Mouse (Mus musculus) macrophage (primary cell): ENCODE results near the gene Elf1. TPM values are rescaled to one million over a fixed set of nuclear protein-coding genes. Genes with fewer than 3 reads are reported as not detected.

Source experiments
- H3K27ac ChIP-seq: fragments of 350-480 bp; formaldehyde crosslinking; 2 replicates; pipeline ENCODE4 v1.9.0; 2021
- H3K36me3 ChIP-seq: fragments of 350-480 bp; formaldehyde crosslinking; 2 replicates; pipeline ENCODE4 v1.9.0; 2021; ENCODE audit errors: inconsistent target
- H3K4me3 ChIP-seq: fragments of 350-480 bp; formaldehyde crosslinking; 2 replicates; pipeline ENCODE4 v1.9.0; 2021; ENCODE audit errors: inconsistent target
- H3K79me2 ChIP-seq: fragments of 350-480 bp; formaldehyde crosslinking; 2 replicates; pipeline ENCODE4 v1.9.0; 2021; ENCODE audit errors: inconsistent target
- WGBS: methylation state at CpG from one replicate; pipeline ENCODE4 v1.1.7; 2026; ENCODE audit warnings: inconsistent platforms; ENCODE audit not compliant: missing documents; 5-methylcytosine and 5-hydroxymethylcytosine counted together
- polyA plus RNA-seq: library from polyadenylated mRNA; stranded (reverse); fragments of 250-400 nt; gene quantifications from 3 replicates; pipeline ENCODE4 v1.2.4, GENCODE M21; 2018; ENCODE audit warnings: inconsistent platforms

Elf1 gene
- polyA plus RNA-seq, 1 experiment from 2014 or later: 64.9 TPM

DNA sequence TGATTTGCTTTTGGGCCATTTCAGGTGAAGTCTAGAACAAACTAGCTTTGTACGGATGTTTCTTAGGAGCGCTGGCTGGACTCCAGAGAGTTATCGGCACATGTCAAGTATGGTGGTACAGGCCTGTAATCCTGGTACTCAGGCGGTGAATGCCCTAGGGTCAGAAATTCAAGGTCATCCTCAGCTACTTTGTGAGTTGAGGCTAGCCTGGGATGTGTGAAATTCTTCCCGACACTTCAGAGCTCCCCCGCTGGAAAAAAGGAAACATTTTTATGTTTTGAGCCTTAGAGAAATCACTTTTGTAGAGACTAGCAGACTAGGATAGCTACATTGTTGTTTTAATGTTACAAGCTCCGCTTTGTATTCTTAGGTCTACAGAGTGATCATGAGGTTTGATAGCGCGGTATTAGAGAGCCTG, 107.5 kb downstream of the Elf1 start:
- H3K79me2 ChIP-seq: peaks cover 57% of the 10 kb centered on the region
- no peak overlapping the region for H3K27ac ChIP-seq
- peak overlapping the region; percentile 98 for H3K4me3 ChIP-seq
- 96% methylated on average over 9 of the region's 9 CpGs for WGBS
- H3K36me3 ChIP-seq: no peaks in the 10 kb centered on the region

DNA sequence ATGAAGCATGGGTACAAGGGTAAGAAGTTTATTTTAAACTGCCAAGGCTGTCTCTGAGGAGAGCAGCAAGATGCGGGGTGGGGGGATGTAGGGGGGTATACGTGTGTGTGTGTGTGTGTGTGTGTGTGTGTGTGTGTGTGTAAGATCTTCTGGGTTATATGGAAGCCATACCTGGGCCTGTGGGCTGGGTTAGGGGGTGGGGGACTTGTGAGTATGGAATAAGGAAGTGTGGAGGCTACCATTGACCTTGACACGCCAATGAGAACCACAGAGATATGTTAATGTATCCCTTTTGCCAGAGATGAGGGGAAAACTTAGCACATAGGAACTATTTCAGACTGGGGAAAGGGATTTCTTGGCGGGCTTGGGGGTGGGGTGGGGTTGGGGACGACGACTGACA, 108.4 kb downstream of the Elf1 start:
- WGBS: 90% methylated on average over 5 of the region's 6 CpGs
- no peak overlapping the region for H3K27ac ChIP-seq
- H3K36me3 ChIP-seq: no peaks in the 10 kb centered on the region
- H3K4me3 ChIP-seq: no peak overlapping the region
- peaks cover 66% of the 10 kb centered on the region for H3K79me2 ChIP-seq

DNA sequence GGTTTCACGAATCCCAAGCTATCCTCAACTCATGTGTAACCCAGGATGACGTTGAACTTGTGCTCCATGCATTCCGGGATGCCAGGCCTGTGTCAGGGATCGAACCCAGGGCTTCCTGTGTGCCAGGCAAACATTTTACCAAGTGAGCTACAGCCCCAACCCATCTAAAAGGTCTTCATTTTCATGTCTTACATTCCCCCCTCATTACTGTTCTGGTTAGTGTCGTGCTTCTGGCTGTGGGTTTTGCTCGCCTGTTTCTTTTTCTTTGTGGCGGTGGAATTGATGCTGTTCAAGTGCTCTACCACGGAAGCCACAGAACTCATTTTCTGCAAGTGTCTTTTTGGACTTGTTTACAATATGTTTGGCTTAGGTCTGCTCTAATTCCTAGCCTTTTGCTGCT, 109.9 kb downstream of the Elf1 start:
- Histone ChIP-seq H3K79me2 (peaks cover 72% of the 10 kb centered on the region), H3K27ac (no peak overlapping the region), H3K36me3 (peaks cover 11% of the 10 kb centered on the region; the same call in 1 of the 2 replicates), H3K4me3 (no peak overlapping the region)
- WGBS: 95% methylated on average over 8 of the region's 8 CpGs

DNA sequence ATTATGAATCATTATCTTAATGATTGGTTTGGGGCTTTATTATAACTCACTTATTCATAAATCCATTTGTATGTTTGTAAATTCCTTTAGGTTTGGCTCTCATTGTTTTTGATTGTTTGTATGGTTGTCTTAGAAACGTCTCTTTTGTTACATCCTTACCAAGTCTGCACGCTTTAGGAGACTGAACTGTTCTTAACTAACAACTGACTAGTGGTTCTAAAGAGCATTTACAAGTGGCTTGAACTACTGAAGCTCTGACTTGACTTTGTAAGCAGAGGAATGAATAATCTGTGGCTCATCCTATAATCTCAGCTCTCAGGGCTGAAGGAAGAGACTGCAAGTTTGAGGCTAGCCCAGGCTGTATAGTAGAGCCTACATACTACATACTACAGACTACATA, 110.6 kb downstream of the Elf1 start:
- H3K27ac ChIP-seq: no peak overlapping the region
- H3K4me3 ChIP-seq: no peak overlapping the region
- peaks cover 72% of the 10 kb centered on the region for H3K79me2 ChIP-seq
- H3K36me3 ChIP-seq: peaks cover 18% of the 10 kb centered on the region
- WGBS: 93% methylated on average over 2 of the region's 2 CpGs

DNA sequence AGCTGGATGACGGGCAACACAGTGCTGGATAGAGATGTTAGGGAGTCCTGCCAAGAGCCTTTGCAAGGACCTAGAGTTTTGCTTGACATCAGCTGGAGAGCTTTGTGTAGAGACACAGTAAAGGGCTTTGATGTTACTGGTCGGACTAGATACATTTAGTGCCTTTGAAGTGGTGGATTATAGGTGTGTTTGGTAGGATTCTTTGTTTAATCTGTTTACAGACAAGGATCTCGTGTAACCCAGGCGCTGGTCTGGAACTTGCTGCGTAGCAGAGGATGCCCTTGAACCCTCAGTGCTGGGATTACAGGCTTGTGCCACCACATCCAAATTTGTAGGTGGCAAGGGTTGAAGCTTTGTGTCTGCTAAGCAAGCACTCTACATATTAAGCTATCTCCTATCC, 113.1 kb downstream of the Elf1 start:
- Histone ChIP-seq H3K79me2 (peaks cover 57% of the 10 kb centered on the region), H3K4me3 (no peak overlapping the region), H3K27ac (no peak overlapping the region), H3K36me3 (peaks cover 39% of the 10 kb centered on the region)
- 94% methylated on average over 5 of the region's 5 CpGs for WGBS

DNA sequence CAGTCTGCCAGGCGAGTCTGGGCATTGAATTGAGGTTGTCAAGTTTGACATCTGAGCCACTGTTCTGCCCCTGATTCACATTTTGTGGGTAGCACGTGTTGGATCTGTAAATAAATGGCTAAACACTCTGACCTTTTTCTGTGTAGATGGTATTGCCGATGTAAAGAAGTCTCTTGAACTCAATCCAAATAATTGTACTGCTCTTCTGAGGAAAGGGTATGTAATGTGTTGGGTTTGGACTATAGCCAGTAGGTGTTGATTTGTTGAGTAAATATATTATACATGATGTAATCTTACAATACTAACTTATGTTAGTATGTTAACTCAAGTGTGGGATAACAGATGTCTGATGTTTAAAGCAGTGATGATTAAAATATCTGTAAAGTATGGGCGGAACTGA, 115.6 kb downstream of the Elf1 start:
- WGBS: 94% methylated on average over 4 of the region's 4 CpGs
- Histone ChIP-seq H3K27ac (no peak overlapping the region), H3K4me3 (no peak overlapping the region), H3K36me3 (peaks cover 64% of the 10 kb centered on the region), H3K79me2 (peaks cover 32% of the 10 kb centered on the region)

DNA sequence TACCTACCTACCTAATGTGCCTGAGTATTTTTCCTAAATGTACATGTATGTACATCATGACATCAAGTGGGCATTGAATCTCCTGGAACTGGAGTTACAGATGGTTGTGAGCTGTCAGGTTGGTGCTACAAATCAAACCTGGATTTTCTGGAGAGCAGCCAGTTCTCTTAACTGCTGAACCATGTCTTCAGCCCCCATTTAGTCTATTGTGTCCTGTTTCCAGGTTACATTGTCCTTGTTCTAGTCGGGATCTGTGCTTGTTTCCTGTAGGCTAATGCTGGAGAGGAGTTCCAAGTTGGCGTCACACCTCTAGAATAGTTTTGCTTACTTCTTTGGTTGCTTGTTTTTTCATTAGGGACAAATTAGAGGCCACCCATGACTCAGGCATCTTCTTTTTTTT, 124.9 kb downstream of the Elf1 start:
- Histone ChIP-seq H3K36me3 (peaks cover 70% of the 10 kb centered on the region), H3K4me3 (no peak overlapping the region), H3K27ac (no peak overlapping the region), H3K79me2 (no peaks in the 10 kb centered on the region)
- 100% methylated on average over 2 of the region's 2 CpGs for WGBS

DNA sequence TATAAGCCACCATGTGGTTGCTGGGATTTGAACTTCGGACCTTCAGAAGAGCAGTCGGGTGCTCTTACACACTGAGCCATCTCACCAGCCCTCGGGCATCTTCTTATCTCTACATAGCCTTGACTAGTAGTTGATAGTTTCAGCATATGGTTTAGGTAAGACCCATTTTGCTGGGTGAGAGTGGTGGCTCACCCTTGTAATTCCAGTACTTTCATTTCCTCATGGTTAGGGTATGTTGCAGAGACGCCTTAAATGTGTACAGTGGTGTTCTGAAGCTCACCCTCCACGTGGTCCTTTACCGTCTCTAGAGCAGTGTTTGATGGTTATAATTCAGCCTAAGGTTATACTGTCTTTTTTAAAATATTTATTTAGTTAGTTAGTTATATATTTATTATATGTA, 125.4 kb downstream of the Elf1 start:
- peaks cover 70% of the 10 kb centered on the region for H3K36me3 ChIP-seq
- no peak overlapping the region for H3K27ac ChIP-seq
- WGBS: 84% methylated on average over 4 of the region's 6 CpGs

DNA sequence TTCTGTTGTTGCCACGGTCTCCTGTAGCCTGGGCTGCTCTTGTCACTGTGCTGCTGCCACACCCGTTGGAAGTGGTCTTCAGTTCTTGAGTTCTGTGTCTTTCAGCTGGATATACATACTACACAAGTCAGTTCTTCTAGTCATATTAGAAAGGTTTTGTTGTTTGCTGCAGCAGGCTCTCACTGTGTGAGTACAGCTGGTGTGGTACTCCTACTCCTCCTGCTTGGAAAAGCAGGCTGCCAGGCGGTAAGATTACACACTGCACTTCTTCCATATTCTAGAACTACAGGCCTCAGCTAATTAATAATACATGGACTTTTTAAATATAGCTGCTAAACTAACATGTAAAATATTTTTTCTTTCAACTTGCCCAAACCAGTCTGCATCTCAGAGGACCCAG, 125.9 kb downstream of the Elf1 start:
- WGBS: 97% methylated on average over 3 of the region's 3 CpGs

More for the DNA sequence above, 125.4 kb downstream of the Elf1 start:
- Histone ChIP-seq H3K79me2 (no peaks in the 10 kb centered on the region), H3K4me3 (no peak overlapping the region)

DNA sequence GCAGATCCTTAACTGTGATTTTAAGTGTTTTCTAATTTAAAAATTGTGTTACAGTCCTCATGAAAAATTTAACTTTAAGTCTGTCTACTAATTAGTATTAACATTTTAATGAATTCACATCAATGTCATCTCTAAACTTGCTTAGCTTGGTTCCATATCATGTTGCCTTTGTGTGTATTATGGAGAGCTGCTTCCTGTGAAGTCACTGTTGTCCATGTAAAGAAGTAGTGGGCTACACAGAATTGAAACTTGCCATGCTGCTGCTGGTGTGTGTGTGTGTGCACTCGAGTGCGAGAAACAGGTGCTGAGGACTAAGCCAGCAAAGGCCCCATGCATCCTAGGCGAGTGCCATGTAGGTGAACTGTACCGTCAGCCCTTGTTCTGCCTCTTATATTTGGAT, 126.4 kb downstream of the Elf1 start:
- no peak overlapping the region for H3K27ac ChIP-seq
- no peaks in the 10 kb centered on the region for H3K79me2 ChIP-seq
- WGBS: 95% methylated on average over 4 of the region's 4 CpGs
- no peak overlapping the region for H3K4me3 ChIP-seq
- peaks cover 71% of the 10 kb centered on the region for H3K36me3 ChIP-seq

More for the DNA sequence above, 125.9 kb downstream of the Elf1 start:
- Histone ChIP-seq H3K27ac (no peak overlapping the region), H3K36me3 (peaks cover 70% of the 10 kb centered on the region), H3K79me2 (no peaks in the 10 kb centered on the region), H3K4me3 (no peak overlapping the region)

DNA sequence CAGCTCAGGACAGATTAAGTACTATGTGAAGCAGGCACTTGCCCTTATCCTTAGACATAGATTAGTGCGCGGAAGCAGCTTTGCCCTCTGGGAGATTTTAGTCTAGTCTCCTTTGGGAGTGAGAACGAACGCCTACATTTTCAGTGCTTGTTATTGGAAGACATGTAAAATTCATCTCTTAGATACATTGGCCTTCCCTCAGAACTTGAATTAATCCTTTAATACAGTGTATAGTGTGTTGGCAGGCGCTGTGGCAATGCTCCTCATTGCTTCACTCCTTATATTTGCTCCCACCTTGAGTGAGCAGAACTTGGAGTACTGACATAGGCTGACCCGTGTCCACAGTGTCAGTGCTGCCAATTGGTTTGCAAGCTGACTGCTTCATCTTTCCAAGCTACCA, 127.3 kb downstream of the Elf1 start:
- 100% methylated on average over 6 of the region's 6 CpGs for WGBS
- H3K27ac ChIP-seq: no peak overlapping the region
- peaks cover 74% of the 10 kb centered on the region for H3K36me3 ChIP-seq
- H3K79me2 ChIP-seq: no peaks in the 10 kb centered on the region
- no peak overlapping the region for H3K4me3 ChIP-seq

DNA sequence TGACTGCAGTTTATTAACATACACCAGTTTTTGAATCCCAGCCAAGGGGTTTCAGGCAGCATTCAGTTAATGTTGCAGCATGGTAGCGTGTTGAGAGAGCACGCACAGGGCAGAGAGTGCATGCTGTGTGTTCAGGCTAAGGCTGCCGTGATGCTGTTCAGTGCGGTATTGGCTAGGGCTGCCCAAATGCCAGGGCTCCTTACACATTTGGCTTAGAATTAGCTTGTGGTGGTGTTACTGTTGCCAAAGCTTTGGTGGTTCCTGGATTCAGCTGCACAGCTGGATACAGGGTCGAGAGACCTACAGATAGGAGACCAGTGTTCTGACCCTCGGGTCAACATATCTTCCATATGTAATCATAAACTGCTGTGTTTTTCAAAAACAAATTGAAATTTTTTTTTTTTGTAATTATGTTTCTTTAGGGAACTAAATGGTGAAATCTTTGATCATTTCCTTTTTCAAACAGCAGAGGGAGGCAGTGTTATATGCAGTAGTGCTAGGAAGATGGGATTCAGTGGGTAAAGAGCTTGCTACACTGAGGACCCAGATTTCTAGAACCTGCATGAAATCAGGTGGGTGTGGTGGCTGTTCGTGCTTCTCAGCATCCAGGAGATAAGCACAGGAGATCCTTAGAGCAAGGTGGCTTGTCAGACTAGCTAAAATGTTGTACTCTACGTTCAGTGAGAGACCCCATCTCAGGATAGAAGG, 136.3 kb downstream of the Elf1 start:
- no peak overlapping the region for H3K4me3 ChIP-seq
- H3K27ac ChIP-seq: no peak overlapping the region
- H3K36me3 ChIP-seq: peaks cover 64% of the 10 kb centered on the region
- H3K79me2 ChIP-seq: no peaks in the 10 kb centered on the region
- whole genome bisulfite sequencing: 88% methylated on average over 8 of the region's 8 CpGs

DNA sequence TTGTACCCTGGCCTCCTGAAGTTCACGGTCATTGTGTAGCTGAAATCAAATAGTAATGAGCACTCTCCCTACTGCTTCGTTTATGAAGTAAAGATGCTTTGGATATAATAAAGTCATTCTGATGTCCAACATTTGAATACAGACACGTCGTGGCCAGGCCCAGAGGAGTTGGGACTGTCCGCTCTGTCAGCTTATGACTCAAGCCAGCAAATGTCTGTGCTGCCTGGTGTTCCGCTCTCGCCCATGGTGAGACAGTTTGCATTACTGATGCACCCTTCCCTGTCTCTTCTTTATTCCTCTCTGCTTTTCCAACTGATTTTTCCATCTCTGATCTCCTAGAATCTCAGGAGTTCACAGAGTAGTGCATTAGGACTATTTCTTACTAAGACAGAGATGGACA, 138.8 kb downstream of the Elf1 start:
- Histone ChIP-seq H3K4me3 (no peak overlapping the region), H3K36me3 (peaks cover 59% of the 10 kb centered on the region), H3K79me2 (no peaks in the 10 kb centered on the region), H3K27ac (no peak overlapping the region)
- 96% methylated on average over 7 of the region's 7 CpGs for WGBS

DNA sequence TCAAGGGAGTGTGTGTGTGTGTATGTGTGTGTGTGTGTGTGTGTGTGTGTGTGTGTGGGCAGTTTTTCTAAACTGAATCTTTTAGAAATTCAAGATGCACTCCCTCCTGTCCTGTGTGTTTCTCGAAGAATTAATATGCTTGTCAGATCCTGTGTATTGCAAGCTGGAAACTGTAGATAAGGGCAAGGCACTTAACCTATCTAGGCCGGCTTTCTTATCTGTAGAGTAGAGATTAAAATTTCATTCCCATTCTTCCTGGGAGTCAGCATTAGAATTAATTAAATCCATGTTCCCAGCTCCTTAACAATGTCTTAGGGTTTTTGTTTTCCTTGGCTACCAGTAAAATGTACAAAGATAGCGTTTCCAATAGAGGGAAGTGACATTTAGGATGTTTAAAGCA, 140.1 kb downstream of the Elf1 start:
- Histone ChIP-seq H3K79me2 (no peaks in the 10 kb centered on the region), H3K27ac (no peak overlapping the region), H3K4me3 (no peak overlapping the region), H3K36me3 (peaks cover 67% of the 10 kb centered on the region)
- 81% methylated on average over 3 of the region's 3 CpGs for WGBS
